Comparison of ENCODE assay signal across 14 mouse cellular contexts in genomic region chr16:33836676-33837075, GRCm38 (mm10). TPM values are rescaled to one million over a fixed set of nuclear protein-coding genes. Genes with fewer than 3 reads are reported as not detected.
A peak's percentile ranks its signal among the peaks of the same experiment; 100 is the strongest.
DNase-seq lines count a peak whose midpoint lies in the region; ATAC-seq lines count a peak whose summit lies in the region.
"Had no signal": no experiment of that assay in that cellular context is flagged by ENCODE, and none has a peak within 500 bp of the region (broad histone marks: within the 10 kb centered on the region; RNA-seq: fewer than 3 reads in every experiment).

No protein-coding gene starts in this region.

- H3K27ac ChIP-seq in limb, embryonic 15.5 days: peak overlapping the region; percentile 27; the same call in 1 of the 2 replicates
- no peak overlapping the region for H3K27ac ChIP-seq in limb, embryonic 10.5 days
- H3K27ac ChIP-seq in midbrain, embryonic 10.5 days (replicated peaks): no peak overlapping the region
- H3K27ac ChIP-seq: forebrain, embryonic 15.5 days; hindbrain, embryonic 12.5 days; liver, embryonic 15.5 days had no signal

- ATAC-seq in limb, embryonic 15.5 days (ENCODE audit: insufficient number of reproducible peaks, low FRiP score, low TSS enrichment, low read depth): no peak
- ATAC-seq in megakaryocyte, adult 5-6 weeks (ENCODE audit: poor library complexity, severe bottlenecking): peak; percentile 78
- ATAC-seq: forebrain, embryonic 15.5 days had no signal

- H3K4me3 ChIP-seq in limb, embryonic 15.5 days: no peak overlapping the region
- H3K4me3 ChIP-seq in limb, embryonic 10.5 days: no peak overlapping the region
- no peak overlapping the region for H3K4me3 ChIP-seq in midbrain, embryonic 10.5 days
- H3K4me3 ChIP-seq: forebrain, embryonic 15.5 days; hindbrain, embryonic 12.5 days; liver, embryonic 15.5 days had no signal

- H3K9me3 ChIP-seq in limb, embryonic 15.5 days: no peaks in the 10 kb centered on the region
- H3K9me3 ChIP-seq in limb, embryonic 10.5 days (replicated peaks): no peaks in the 10 kb centered on the region
- H3K9me3 ChIP-seq in midbrain, embryonic 10.5 days (replicated peaks): no peaks in the 10 kb centered on the region
- H3K9me3 ChIP-seq: forebrain, embryonic 15.5 days; hindbrain, embryonic 12.5 days; liver, embryonic 15.5 days had no signal

- WGBS in limb, embryonic 15.5 days: 60% methylated on average over 3 of the region's 3 CpGs
- WGBS in limb, embryonic 10.5 days: 86% methylated on average over 3 of the region's 3 CpGs
- 87% methylated on average over 3 of the region's 3 CpGs for WGBS in midbrain, embryonic 10.5 days

- H3K4me1 ChIP-seq in limb, embryonic 15.5 days: peaks cover 61% of the 10 kb centered on the region
- peaks cover 61% of the 10 kb centered on the region for H3K4me1 ChIP-seq in limb, embryonic 10.5 days
- H3K4me1 ChIP-seq in midbrain, embryonic 10.5 days: peaks cover 28% of the 10 kb centered on the region

- H3K4me2 ChIP-seq in limb, embryonic 15.5 days: no peak overlapping the region
- H3K4me2 ChIP-seq: forebrain, embryonic 15.5 days; hindbrain, embryonic 12.5 days; liver, embryonic 15.5 days had no signal

- H3K9ac ChIP-seq in limb, embryonic 15.5 days: no peak overlapping the region
- H3K9ac ChIP-seq: forebrain, embryonic 15.5 days; hindbrain, embryonic 12.5 days; liver, embryonic 15.5 days had no signal

- no peaks in the 10 kb centered on the region for H3K27me3 ChIP-seq in limb, embryonic 15.5 days
- no peaks in the 10 kb centered on the region for H3K27me3 ChIP-seq in limb, embryonic 10.5 days (ENCODE audit: low read depth, poor library complexity, severe bottlenecking)
- H3K27me3 ChIP-seq in midbrain, embryonic 10.5 days (ENCODE audit: low read depth, poor library complexity, severe bottlenecking): peaks cover 39% of the 10 kb centered on the region

- DNase-seq in adrenal gland, adult (ENCODE audit: inconsistent age in 2 of 2, low spot score in 1 of 2): peak; percentile 76 to 90
- DNase-seq in adrenal gland, postnatal 4 days (ENCODE audit: low spot score in 2 of 2): no peak
- DNase-seq in limb, embryonic 10.5 days (ENCODE audit: low spot score): no peak
- peak; percentile 57 to 61 for DNase-seq in adrenal gland, postnatal 36 days
- DNase-seq in retina, embryonic 14.5 days (ENCODE audit: low spot score): no peak
- DNase-seq in midbrain, embryonic 10.5 days (ENCODE audit: low spot score): no peak
- DNase-seq: cerebellum, adult 8-10 months; spleen, adult 18-20 months had no signal

- no peaks in the 10 kb centered on the region for H3K36me3 ChIP-seq in limb, embryonic 15.5 days
- H3K36me3 ChIP-seq in limb, embryonic 10.5 days: peaks cover 6% of the 10 kb centered on the region
- H3K36me3 ChIP-seq in midbrain, embryonic 10.5 days: no peaks in the 10 kb centered on the region
- H3K36me3 ChIP-seq: forebrain, embryonic 15.5 days; hindbrain, embryonic 12.5 days; liver, embryonic 15.5 days had no signal

RNA-seq across cellular contexts. Expression of gene Itgb5, which starts 7.2 kb away (rescaled TPM):
- 100 to 1,000 TPM; 173 to 175 TPM for total RNA-seq in adrenal gland, postnatal 4 days (2021)
- 74.9 and 77.5 TPM in 2 replicates for polyA plus RNA-seq in limb, embryonic 15.5 days (2015; fragmentation: Nextera tagmentation; extraction: Ambion mirVana)
- polyA plus RNA-seq in limb, embryonic 10.5 days (2016; fragmentation: Nextera tagmentation; extraction: Ambion mirVana): 64.3 and 67.1 TPM in 2 replicates
- total RNA-seq in adrenal gland, postnatal 36 days (2021): 100 to 1,000 TPM; 178 to 230 TPM
- total RNA-seq in megakaryocyte, adult 5-6 weeks (2015): 11.8 and 15.2 TPM in 2 replicates
- total RNA-seq in megakaryocyte, adult 5-6 weeks (2017): 17.2 and 20.8 TPM in 2 replicates
- 9.0 and 13.6 TPM in 2 replicates for polyA plus RNA-seq in midbrain, embryonic 10.5 days (2016; fragmentation: Nextera tagmentation; extraction: Ambion mirVana)

RNA-seq across cellular contexts. Expression of gene Muc13, which starts 42.8 kb away (rescaled TPM):
- under 1 TPM; 0.14 TPM for total RNA-seq in adrenal gland, postnatal 4 days (2021)
- polyA plus RNA-seq in limb, embryonic 15.5 days (2015; fragmentation: Nextera tagmentation; extraction: Ambion mirVana): 0.14 TPM in 1 of 2 replicates, not detected in the other
- polyA plus RNA-seq in limb, embryonic 10.5 days (2016; fragmentation: Nextera tagmentation; extraction: Ambion mirVana): 0.16 and 0.21 TPM in 2 replicates
- not detected for total RNA-seq in adrenal gland, postnatal 36 days (2021)
- total RNA-seq in megakaryocyte, adult 5-6 weeks (2015): 1.2 and 2.1 TPM in 2 replicates
- 0.81 and 1.8 TPM in 2 replicates for total RNA-seq in megakaryocyte, adult 5-6 weeks (2017)
- 0.10 and 0.15 TPM in 2 replicates for polyA plus RNA-seq in midbrain, embryonic 10.5 days (2016; fragmentation: Nextera tagmentation; extraction: Ambion mirVana)
- total RNA-seq: layer of hippocampus, postnatal 25 days had no signal
- polyA plus RNA-seq: forebrain, embryonic 15.5 days had no signal

Comparison
In these comparisons a context has a peak if more than half of its experiments do, and no peak if none do; other contexts are left out.
1. DNase-seq: peak in adrenal gland, adult (2 of 2) and adrenal gland, postnatal 36 days (2 of 2); none in adrenal gland, postnatal 4 days (0 of 2), limb, embryonic 10.5 days (single experiment), retina, embryonic 14.5 days (single experiment) and midbrain, embryonic 10.5 days (single experiment).
2. RNA of gene Itgb5, which starts 7.2 kb away (total RNA-seq): 178 to 230 TPM in adrenal gland, postnatal 36 days and 173 to 175 TPM in adrenal gland, postnatal 4 days; 11.8 to 20.8 TPM in megakaryocyte, adult 5-6 weeks; every median in the first group is over 4 times any median in the second.